Mouse (Mus musculus) lung, adult 2 months (tissue): ENCODE data around the gene Tor1a. TPM values are rescaled to one million over a fixed set of nuclear protein-coding genes. Genes with fewer than 3 reads are reported as not detected.
"Not testable (repeated sequence)": the region's sequence is repeated elsewhere in the genome, so short reads cannot be mapped to it uniquely, and the experiment has no call there.

Experiments
- DNase-seq: peaks from one replicate; pipeline ENCODE4 v3.0.0; 2022
- H3K4me1 ChIP-seq: fragments of 200-500 bp; 2 replicates; pipeline ENCODE4 v1.6.1; 2011; ENCODE audit warnings: low read length; ENCODE audit not compliant: control insufficient read depth, insufficient read depth
- H3K4me3 ChIP-seq: fragments of 200-500 bp; replicated peaks from 2 replicates; pipeline ENCODE3; 2011; ENCODE audit warnings: low read depth, mild to moderate bottlenecking, control low read depth, low read length; ENCODE audit errors: extremely low read depth
- CTCF ChIP-seq: fragments of 200-500 bp; IDR thresholded peaks from 2 replicates; pipeline ENCODE4 v1.5.1; 2011; ENCODE audit warnings: mild to moderate bottlenecking, low read length, control low read depth; ENCODE audit not compliant: insufficient read depth
- POLR2A ChIP-seq: fragments of 200-500 bp; IDR thresholded peaks from 2 replicates; pipeline ENCODE4 v1.6.1; 2011; ENCODE audit warnings: low read depth, mild to moderate bottlenecking, control low read depth, low read length, borderline replicate concordance; ENCODE audit errors: extremely low read depth
- WGBS: fragments of 180-500 bp; shearing (Covaris S2); methylation state at CpG from one replicate; pipeline ENCODE4 v1.1.7; 2018; 5-methylcytosine and 5-hydroxymethylcytosine counted together
- polyA plus RNA-seq: library from polyadenylated mRNA; depleted of rRNA; stranded (reverse); fragments of >200 nt; gene quantifications from 2 replicates; pipeline ENCODE4 v1.2.3, GENCODE M21; 2012

Gene Tor1a
- polyA plus RNA-seq, 1 experiment = 33.3 TPM

DNA sequence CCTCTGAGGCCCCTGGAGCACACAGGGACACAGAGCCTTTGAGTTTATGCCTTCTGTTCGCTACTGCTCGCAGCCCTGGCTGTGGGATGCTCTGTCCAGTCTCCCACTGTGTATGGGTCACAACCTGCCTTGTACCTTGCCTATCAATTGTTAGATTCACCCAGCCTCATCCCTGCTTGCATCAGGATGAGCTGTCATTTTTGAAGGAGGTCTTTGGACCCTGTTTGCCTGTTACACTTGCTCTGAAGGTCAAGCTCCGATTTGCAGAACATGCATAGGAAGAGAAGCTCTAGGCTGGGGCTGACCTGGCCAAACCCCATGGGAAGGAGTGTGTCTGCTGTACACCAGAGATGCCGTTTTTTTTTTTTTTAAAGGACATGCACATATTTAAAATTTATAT, 10.2 kb downstream of the Tor1a start:
- TF ChIP-seq CTCF (no peak), POLR2A (no peak)
- Histone ChIP-seq H3K4me1 (peaks cover 7% of the 10 kb centered on the region), H3K4me3 (no peak overlapping the region)
- DNase-seq = no peak
- WGBS = 80% methylated on average over 4 of the region's 4 CpGs

DNA sequence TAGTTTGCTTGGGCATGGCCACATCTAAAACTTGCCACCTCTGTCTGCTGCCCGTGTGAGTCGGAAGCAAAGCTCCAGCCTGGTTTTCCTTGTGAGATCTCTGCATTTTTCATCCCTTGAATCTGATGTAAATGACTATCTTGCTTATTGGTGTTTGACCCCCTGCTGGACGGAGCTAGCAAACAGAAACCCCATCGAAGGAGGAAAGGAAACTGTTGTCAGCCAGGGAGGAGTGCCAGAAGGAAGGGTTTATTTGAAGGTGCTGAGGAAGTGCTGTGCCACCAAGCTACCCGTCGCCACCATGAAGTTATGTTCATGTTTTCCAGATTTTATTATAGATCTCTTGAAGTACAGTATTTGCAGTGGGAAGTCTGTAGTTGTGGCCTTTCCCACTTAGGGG, 12.9 kb downstream of the Tor1a start:
- DNase-seq = no peak
- 35% methylated on average over 6 of the region's 6 CpGs for WGBS
- H3K4me1 ChIP-seq = peaks cover 7% of the 10 kb centered on the region
- H3K4me3 ChIP-seq = no peak overlapping the region
- TF ChIP-seq CTCF (no peak), POLR2A (no peak)

DNA sequence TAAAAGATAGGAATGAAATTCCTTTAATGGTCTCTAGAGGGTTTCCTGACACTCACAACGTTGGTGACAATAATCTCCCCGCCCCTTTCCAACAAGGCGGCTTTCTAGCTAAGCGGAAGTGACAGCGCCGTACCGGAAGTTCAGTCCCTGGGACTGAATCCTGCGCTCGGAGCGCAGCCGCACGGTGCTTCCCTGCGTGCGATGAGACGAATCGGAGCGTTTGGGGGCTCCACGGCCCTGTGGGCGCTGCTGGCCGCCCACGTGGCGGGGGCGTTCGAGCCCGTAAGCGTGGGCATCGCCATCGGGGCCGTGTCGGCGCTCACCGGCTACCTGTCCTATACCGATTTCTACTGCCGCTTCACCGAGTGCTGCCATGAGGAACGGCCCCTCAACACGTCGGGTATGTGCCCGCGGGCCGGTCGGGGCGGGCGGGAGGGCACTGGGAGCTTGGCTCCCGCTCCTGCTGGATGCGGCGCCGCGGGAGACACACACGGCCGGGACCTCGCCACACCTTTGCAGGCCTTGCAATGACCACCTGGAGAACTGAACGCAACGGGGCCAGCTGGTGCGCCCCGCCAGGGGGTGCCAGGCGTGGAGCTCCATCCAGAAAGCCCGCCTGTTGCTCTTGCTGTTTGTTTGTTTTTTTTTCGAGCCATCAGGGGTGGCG, 14.8 kb downstream of the Tor1a start, which contains the start of gene Tor1b:
Tor1b (plus strand) TSS at position 136 of the 667 bp plus-strand sequence.
- peak; percentile 78 for DNase-seq
- Histone ChIP-seq H3K4me3 (peak within 1 kb of the TSS; percentile 94), H3K4me1 (peaks cover 7% of the 10 kb centered on the region)
- TF ChIP-seq POLR2A (peak; percentile 98), CTCF (no peak)
- under 1% methylated on average over 60 of the region's 60 CpGs for WGBS

DNA sequence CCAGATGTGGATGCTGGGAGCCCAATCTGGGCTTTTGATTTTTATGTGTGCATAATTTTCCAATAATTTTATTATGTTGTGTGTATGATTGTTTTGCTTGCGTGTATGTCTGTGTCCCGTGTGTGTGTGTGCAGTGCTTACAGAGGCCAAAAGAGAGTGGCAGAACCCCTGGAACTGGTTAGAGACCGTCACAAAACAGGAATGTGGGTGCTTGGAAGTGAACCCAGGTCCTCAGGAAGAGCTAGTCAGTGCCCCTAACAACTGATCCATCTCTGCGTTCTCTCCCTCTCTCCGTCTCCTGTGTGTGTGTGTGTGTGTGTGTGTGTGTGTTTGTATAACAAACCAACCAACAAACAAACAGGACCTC, 15.3 kb downstream of the Tor1a start:
- Histone ChIP-seq H3K4me1 (peaks cover 7% of the 10 kb centered on the region), H3K4me3 (peak overlapping the region; percentile 94)
- no peak for DNase-seq
- 28% methylated on average over 5 of the region's 5 CpGs for WGBS
- TF ChIP-seq CTCF = no peak
- no peak for TF ChIP-seq POLR2A

DNA sequence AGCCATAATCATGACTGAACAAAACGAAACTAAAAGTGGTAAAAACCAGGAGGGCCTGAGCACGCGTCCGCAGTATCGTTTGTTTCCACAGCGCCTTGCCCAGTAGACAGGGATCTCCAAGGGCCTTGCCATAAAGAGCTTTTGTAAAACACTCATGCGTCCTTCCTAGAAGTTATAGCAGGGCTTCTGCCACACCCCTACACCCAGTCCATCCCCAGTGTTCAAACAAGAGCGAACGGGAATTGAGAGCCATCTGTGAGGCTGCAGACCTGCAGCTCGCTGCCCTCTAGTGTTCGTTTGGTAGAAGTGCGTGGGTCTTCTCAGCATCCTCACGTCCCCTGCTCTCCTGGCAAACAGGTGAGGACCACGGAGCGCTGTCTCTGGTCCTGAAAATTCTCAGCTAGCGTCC, 25.1 kb downstream of the Tor1a start:
- TF ChIP-seq POLR2A (peak; percentile 47; the same call in 1 of the 2 replicates), CTCF (peak; percentile 97)
- peak; percentile 63 for DNase-seq
- peak overlapping the region; percentile 66 for H3K4me3 ChIP-seq
- WGBS = 13% methylated on average over 16 of the region's 16 CpGs
- no peaks in the 10 kb centered on the region for H3K4me1 ChIP-seq

DNA sequence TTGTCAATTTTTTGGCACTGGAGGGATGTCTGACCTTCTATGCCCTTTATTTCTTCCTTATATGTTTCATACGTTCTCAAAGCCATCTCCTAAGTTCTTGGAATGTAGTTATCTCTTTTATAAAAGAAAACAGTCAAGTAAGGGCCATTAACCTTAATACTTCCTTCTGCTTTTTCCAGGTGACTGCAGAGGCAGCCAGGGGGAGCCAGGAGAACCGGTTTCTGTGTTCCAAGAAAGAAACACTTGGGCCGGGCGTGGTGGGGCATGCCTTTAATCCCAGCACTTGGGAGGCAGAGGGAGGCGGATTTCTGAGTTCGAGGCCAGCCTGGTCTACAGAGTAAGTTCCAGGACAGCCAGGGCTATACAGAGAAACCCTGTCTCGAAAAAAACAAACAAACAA, 25.6 kb downstream of the Tor1a start:
- not testable (repeated sequence) for H3K4me3 ChIP-seq, DNase-seq, H3K4me1 ChIP-seq
- 27% methylated on average over 7 of the region's 7 CpGs for WGBS

DNA sequence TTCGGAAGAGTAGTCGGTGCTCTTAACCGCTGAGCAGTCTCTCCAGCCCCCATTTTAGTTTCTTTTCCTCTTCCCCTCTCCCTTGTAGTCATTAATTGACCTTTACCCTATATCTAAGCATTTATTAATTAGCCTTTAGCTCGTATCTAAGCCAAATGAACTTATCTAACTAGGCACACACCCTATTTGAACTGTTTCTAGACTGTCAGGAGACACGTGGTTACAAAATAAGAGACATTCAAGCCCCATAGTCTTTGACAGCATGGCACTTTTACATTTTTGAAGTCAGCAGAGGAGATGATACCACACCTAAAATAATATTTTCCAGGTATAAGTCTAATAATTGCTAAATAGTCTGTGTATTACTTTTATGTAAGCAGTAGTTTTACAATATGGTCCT, 26.1 kb downstream of the Tor1a start:
- WGBS = 83% methylated on average over 5 of the region's 5 CpGs

DNA sequence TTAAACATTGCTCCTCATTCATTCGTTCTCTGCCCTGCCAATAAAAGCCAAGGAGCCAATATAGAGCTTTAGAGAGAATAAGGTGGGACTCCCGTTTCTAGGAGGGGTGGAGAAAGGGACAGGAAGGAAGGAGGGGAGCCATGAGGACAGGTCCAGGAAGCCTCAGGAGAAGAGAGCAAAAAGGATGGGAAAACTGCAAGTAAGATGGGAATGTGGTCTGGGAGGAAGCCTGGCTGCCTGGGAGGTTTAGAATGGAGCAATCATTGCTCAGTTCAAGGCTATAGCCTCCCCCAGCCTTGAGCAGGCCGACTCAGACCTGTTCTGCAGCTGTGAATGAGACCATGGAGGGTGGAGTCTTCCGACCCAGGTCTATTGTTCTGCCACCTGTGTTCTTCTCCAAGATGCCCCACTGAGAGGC, 29.1 kb downstream of the Tor1a start:
- H3K4me3 ChIP-seq = no peak overlapping the region
- 45% methylated on average over 4 of the region's 4 CpGs for whole genome bisulfite sequencing
- no peaks in the 10 kb centered on the region for H3K4me1 ChIP-seq
- DNase-seq = no peak
- TF ChIP-seq POLR2A = no peak
- TF ChIP-seq CTCF = no peak

More for the DNA sequence above, 26.1 kb downstream of the Tor1a start:
- TF ChIP-seq CTCF = no peak
- no peak overlapping the region for H3K4me3 ChIP-seq
- no peaks in the 10 kb centered on the region for H3K4me1 ChIP-seq
- no peak for DNase-seq

DNA sequence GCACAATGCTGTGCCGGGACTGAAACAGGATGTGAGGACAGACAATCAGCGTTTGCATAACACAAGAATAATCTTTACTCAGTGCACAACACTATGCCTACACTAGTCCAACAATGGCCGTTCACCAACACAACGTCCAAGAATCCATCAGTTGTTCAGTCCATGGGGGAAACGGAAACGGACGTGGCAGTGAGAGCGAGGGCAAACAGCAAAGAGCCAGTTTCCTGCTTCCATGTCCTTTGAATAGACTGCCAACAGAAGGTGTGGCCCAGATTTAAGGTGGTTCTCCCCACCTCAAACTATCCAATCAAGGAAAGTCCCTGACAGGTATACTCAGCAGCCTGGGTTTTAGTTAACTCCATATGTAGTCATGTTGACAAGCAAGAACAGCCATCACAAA, 30.0 kb downstream of the Tor1a start:
- no peak for TF ChIP-seq CTCF
- TF ChIP-seq POLR2A = no peak
- Histone ChIP-seq H3K4me1 (no peaks in the 10 kb centered on the region), H3K4me3 (no peak overlapping the region)
- DNase-seq = no peak
- WGBS = 28% methylated on average over 8 of the region's 8 CpGs

DNA sequence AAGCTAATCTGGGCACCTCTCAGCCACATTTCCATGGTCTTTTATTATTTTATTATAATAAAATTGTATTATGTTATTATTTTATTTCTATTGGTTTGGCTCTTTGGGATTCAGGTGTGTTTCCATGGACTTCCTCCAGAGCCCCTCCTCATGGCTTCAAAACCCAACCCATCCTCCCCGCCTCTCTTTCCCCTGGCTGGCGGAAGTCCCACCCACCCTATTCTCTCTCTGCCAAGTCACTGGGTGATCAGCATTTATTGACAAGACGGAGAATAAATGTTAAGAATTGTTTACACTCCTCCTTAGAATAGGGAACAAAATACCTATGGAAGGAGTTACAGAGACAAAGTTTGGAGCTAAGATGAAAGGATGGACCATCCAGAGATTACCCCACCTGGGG, 30.9 kb downstream of the Tor1a start:
- WGBS = 83% methylated on average over 3 of the region's 3 CpGs
- Histone ChIP-seq H3K4me1 (no peaks in the 10 kb centered on the region), H3K4me3 (no peak overlapping the region)
- no peak for DNase-seq
- no peak for TF ChIP-seq POLR2A
- TF ChIP-seq CTCF = no peak

DNA sequence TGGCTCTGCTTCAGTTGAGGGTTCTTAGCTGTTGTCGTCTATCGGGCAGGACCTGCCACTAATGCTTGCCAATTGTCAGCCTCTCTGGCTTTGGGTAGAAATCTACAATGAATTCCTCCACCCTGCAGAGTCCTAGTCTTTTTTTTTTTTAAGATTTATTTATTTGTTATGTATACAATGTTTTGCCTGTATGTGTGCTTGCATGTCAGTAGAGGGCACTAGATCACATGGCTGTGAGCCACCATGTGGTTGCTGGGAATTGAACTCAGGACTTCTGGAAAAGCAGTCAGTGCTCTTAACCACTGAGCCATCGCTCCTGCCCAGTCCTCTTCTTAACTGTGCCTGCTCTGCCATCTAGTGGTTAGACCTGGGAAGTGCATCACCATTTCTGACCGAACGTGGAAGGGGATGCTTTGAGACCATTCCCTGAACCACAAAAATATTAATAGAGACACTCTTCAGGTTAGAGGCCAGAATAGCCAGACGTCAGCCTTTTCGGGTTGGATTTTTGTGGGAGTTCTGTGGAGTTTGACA, 33.7 kb downstream of the Tor1a start:
- peak; percentile 73 for DNase-seq

More for the DNA sequence above, 33.7 kb downstream of the Tor1a start:
- peak; percentile 91 for TF ChIP-seq CTCF
- TF ChIP-seq POLR2A = no peak
- H3K4me1 ChIP-seq = peaks cover 2% of the 10 kb centered on the region; the same call in 1 of the 2 replicates
- no peak overlapping the region for H3K4me3 ChIP-seq
- WGBS = 19% methylated on average over 7 of the region's 7 CpGs
